Mouse (Mus musculus) forebrain, embryonic 14.5 days (tissue): ENCODE data around the gene Pde4c. TPM values are rescaled to one million over a fixed set of nuclear protein-coding genes. Genes with fewer than 3 reads are reported as not detected.

ENCODE experiments used
- ATAC-seq: fragments of 200-750 bp; cut with Nextera tagmentation; 2 replicates; pipeline ENCODE4 v1.8.0; 2017; ENCODE audit warnings: mild to moderate bottlenecking, moderate library complexity
- DNase-seq: peaks from one replicate; pipeline ENCODE4 v3.0.0-alpha.2; 2015; ENCODE audit warnings: low spot score
- H3K27ac ChIP-seq: fragments of 300-500 bp; sonication (generic); 2 replicates; pipeline ENCODE4 v1.5.1; 2014; ENCODE audit warnings: low read depth, mild to moderate bottlenecking, control low read depth, low read length, moderate library complexity
- H3K27me3 ChIP-seq: fragments of 300-500 bp; sonication (generic); replicated peaks from 2 replicates; pipeline ENCODE4 v1.6.1; 2014; ENCODE audit warnings: low read length, control low read depth, mixed read lengths; ENCODE audit not compliant: control insufficient read depth, insufficient read depth
- H3K36me3 ChIP-seq: fragments of 300-500 bp; sonication (generic); 2 replicates; pipeline ENCODE4 v1.6.1; 2014; ENCODE audit warnings: low read length, control low read depth; ENCODE audit not compliant: control insufficient read depth, insufficient read depth
- H3K4me1 ChIP-seq: fragments of 300-500 bp; sonication (generic); 2 replicates; pipeline ENCODE4 v1.6.1; 2014; ENCODE audit warnings: antibody characterized with exemption, low read length, control low read depth; ENCODE audit not compliant: control insufficient read depth, insufficient read depth
- H3K4me2 ChIP-seq: fragments of 300-500 bp; sonication (generic); 2 replicates; pipeline ENCODE4 v1.6.1; 2014; ENCODE audit warnings: mild to moderate bottlenecking, control low read depth, low read length
- H3K4me3 ChIP-seq: fragments of 300-500 bp; sonication (generic); 2 replicates; pipeline ENCODE4 v1.5.1; 2014; ENCODE audit warnings: low read depth, low read length, control low read depth
- H3K9ac ChIP-seq: fragments of 300-500 bp; sonication (generic); 2 replicates; pipeline ENCODE4 v1.6.1; 2014; ENCODE audit warnings: mild to moderate bottlenecking, low read length, control low read depth, moderate library complexity
- H3K9me3 ChIP-seq: fragments of 300-500 bp; sonication (generic); replicated peaks from 2 replicates; pipeline ENCODE4 v1.6.1; 2016; ENCODE audit warnings: low read length, control low read depth, mixed read lengths; ENCODE audit not compliant: control insufficient read depth
- WGBS: fragments of 180-500 bp; shearing (Covaris S2); extraction: QIAGEN DNeasy Blood & Tissue Kit; methylation state at CpG from one replicate; pipeline ENCODE4 v1.1.7; 2014; 5-methylcytosine and 5-hydroxymethylcytosine counted together
- polyA plus RNA-seq: library from polyadenylated mRNA; unstranded; fragments of >200 nt; fragmentation: Nextera tagmentation; extraction: Ambion mirVana; gene quantifications from 2 replicates; pipeline ENCODE4 v1.2.1, GENCODE M21; 2014

The Pde4c gene
- polyA plus RNA-seq, 1 experiment from 2014 or later: not detected

DNA sequence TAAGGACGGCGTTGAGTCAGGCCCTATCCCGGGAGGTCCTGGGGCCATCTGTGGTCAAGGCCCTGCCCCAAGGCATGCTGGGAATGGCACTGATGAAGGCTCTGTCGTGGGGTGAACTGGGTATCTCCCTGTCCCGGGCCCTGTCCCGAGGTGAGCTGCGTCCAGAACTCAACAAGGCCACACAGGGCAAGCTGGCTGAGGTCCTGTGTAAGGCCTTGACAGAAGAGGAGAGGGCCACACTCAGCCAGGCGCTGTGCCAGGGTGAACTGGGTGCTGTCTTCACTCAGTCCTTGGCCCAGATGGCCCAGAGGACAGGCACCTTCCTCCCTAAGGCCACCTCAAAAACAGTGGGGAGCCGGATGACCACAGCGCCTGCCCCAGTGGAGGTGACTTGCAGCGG is 12.5 kb upstream of the Pde4c start:
- ATAC-seq (no peak), DNase-seq (no peak)
- H3K27me3 ChIP-seq: no peaks in the 10 kb centered on the region
- H3K4me3 ChIP-seq: no peak overlapping the region
- H3K36me3 ChIP-seq: no peaks in the 10 kb centered on the region
- no peaks in the 10 kb centered on the region for H3K9me3 ChIP-seq
- no peak overlapping the region for H3K27ac ChIP-seq
- H3K9ac ChIP-seq: no peak overlapping the region
- no peaks in the 10 kb centered on the region for H3K4me1 ChIP-seq
- 90% methylated on average over 11 of the region's 11 CpGs for WGBS
- no peak overlapping the region for H3K4me2 ChIP-seq

DNA sequence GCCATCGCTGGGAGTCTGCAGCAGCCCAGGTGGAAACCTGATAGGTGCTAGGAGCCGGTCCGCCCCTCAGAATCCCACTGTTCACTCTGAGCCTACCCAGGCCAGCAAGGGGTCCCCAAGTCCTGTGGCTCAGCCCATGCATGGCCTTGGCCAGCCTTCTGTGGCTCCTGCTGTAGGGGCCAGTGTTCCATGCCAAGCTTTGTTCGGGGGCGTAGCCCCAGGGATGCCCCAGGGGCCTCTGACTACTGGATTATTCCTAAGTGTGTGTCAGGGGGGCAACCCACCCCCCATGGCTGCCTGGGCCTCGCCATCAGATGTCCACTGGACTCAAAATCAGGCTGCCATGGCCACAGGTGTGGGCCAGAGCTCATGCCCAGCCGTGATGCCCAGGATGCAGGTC is 9.5 kb upstream of the Pde4c start:
- ATAC-seq: no peak
- WGBS: 82% methylated on average over 7 of the region's 7 CpGs

DNA sequence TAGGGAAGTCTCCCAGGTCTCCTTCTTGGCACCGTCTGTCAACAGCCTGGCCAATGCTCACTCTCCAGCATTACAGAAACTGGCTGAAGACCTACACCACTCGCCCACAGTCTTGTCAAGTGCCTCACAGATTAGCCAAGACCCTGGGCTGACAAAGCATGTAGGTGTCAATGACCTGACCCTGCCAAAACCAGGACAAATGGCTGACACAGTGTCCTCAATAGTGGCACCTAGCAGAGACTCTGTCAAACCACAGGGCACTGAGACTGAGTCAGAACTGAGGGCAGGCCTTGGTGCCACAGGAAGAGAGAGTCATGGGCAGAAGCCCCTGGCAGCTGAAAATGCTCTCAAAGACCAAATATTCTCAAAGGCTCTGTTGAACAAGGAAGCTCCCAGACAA is 8.4 kb upstream of the Pde4c start:
- ATAC-seq (no peak), DNase-seq (no peak)
- WGBS: 76% methylated on average over 2 of the region's 2 CpGs
- no peaks in the 10 kb centered on the region for H3K27me3 ChIP-seq
- no peak overlapping the region for H3K4me2 ChIP-seq
- no peaks in the 10 kb centered on the region for H3K9me3 ChIP-seq
- H3K27ac ChIP-seq: no peak overlapping the region
- no peaks in the 10 kb centered on the region for H3K36me3 ChIP-seq
- H3K9ac ChIP-seq: no peak overlapping the region
- H3K4me3 ChIP-seq: no peak overlapping the region
- no peaks in the 10 kb centered on the region for H3K4me1 ChIP-seq

More for the DNA sequence above, 9.5 kb upstream of the Pde4c start:
- H3K36me3 ChIP-seq: no peaks in the 10 kb centered on the region
- H3K4me2 ChIP-seq: no peak overlapping the region
- no peak overlapping the region for H3K4me3 ChIP-seq
- no peaks in the 10 kb centered on the region for H3K4me1 ChIP-seq
- H3K27me3 ChIP-seq: no peaks in the 10 kb centered on the region
- no peak overlapping the region for H3K9ac ChIP-seq
- H3K9me3 ChIP-seq: no peaks in the 10 kb centered on the region
- DNase-seq: no peak
- H3K27ac ChIP-seq: no peak overlapping the region

DNA sequence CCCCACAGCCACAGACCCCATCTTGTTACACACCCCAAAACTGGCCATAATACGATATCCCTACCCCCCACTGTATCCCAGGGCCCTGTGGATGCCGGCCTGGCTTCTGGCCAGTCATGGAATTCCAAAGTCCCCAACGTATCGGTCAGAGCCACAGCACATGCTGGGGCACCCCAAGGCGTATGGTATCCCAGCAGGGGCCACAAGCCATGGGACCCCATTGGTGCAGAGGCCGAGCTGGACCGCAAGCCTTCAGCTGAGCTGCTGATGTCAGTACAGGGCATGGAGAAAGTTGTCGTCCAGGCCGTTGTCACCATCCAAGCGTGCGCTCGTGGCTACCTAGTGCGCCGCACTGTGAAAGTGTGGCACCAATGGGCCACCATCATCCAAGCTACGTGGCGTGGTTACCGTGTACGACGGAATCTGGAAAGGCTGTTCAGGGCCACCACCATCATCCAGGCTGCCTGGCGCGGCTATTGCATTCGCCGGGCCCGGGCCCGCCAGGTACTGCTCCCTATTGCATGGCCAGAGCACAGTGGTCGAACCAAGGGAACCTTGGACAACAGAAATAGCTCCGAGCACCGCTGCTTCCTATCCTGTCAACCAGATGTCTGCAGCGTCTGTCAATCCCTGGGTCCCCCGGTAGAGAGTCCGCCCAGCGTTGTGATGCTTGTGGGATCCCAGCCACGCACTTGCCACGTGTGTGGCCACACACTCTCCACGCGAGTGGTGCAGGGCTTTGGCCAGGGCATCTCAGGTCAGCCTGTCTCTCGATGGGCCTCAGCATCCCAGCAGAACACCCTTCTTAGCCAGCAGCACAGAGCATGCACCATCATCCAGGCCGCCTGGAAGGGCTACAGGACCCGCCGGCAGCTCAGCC is 6.8 kb upstream of the Pde4c start:
- Histone ChIP-seq H3K9ac (no peak overlapping the region), H3K27ac (no peak overlapping the region), H3K4me3 (no peak overlapping the region), H3K36me3 (no peaks in the 10 kb centered on the region), H3K27me3 (no peaks in the 10 kb centered on the region), H3K4me1 (no peaks in the 10 kb centered on the region), H3K4me2 (no peak overlapping the region), H3K9me3 (no peaks in the 10 kb centered on the region)
- 86% methylated on average over 40 of the region's 40 CpGs for WGBS
- no peak for ATAC-seq
- no peak for DNase-seq

DNA sequence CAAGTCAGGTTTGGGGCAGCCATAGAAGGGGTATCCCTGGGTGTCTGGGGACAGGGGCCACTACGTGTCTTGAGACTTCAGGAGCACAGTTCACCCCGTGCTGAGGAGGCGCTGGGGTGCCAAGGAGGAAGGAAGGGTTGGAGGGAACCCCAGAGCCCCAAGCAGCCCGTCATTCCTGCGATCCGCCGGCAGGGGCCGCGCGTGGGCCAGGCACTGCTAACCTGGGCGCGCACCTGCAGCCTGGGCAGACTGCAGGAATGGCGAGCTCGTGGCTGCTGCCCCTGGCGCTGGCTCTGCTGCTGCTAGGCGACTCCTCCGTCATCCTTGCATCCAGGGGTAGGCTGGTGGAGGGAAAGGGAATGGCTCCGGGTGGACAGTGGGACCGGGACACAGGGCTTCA is 5.2 kb upstream of the Pde4c start, which contains the start of gene Gm3336:
TSS of gene Gm3336 (plus strand) at position 247 of the 400 bp plus-strand sequence.
- DNase-seq (peak; percentile 41), ATAC-seq (peak; percentile 42)
- no peaks in the 10 kb centered on the region for H3K36me3 ChIP-seq
- H3K4me3 ChIP-seq: no peak within 1 kb of the TSS
- H3K4me2 ChIP-seq: no peak within 1 kb of the TSS
- H3K27ac ChIP-seq: no peak within 1 kb of the TSS
- no peaks in the 10 kb centered on the region for H3K27me3 ChIP-seq
- no peaks in the 10 kb centered on the region for H3K4me1 ChIP-seq
- no peaks in the 10 kb centered on the region for H3K9me3 ChIP-seq
- WGBS: under 1% methylated on average over 18 of the region's 19 CpGs
- H3K9ac ChIP-seq: no peak within 1 kb of the TSS

DNA sequence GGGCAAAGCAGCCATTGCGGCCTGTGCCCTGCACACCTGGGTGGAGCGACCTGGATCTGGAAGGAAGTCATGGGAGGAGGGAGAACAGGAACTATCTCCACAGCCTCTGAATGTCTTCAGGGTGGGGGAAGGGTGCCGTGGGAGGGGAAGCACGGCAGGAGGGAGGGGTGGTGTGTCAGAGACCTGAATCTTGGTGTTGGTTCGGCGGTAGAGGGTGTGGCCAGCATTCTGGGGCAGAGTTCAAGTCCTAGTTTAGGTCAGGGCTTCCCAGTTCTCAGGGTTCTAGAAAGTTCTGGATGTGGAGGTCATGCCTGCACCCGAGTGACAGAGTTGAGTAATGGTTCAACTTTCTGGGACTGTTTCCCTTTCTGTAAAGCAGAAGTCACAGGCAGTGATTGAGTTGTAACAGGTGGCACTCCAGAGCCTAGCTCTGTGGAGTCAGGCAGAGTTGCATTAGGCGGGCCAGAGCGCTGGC is 3.7 kb upstream of the Pde4c start:
- WGBS: 70% methylated on average over 9 of the region's 9 CpGs

DNA sequence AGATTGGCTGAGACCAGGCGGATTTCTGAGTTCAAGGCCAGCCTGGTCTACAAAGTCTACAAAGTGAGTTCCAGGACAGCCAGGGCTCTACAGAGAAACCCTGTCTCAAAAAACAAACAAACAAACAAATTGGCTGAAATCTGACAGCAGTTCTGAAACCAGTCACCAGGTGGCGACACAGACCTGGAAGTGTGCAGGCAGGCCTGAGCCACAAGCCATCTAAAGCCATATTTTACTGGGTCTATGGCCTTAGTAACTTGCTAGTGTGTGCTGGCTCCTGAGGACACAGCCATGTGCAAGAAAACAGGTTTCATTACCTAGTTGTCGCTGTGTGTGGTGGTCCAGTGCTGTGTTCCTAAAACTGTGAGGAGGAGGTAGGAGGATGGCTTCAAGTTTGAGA is 2.8 kb upstream of the Pde4c start:
- H3K4me1 ChIP-seq: no peaks in the 10 kb centered on the region
- 3% methylated on average over 3 of the region's 3 CpGs for WGBS

More for the DNA sequence above, 3.7 kb upstream of the Pde4c start:
- Histone ChIP-seq H3K4me1 (no peaks in the 10 kb centered on the region), H3K9ac (no peak overlapping the region), H3K4me2 (no peak overlapping the region), H3K27me3 (no peaks in the 10 kb centered on the region), H3K9me3 (no peaks in the 10 kb centered on the region), H3K36me3 (no peaks in the 10 kb centered on the region), H3K4me3 (no peak overlapping the region), H3K27ac (no peak overlapping the region)
- DNase-seq (no peak), ATAC-seq (no peak)

DNA sequence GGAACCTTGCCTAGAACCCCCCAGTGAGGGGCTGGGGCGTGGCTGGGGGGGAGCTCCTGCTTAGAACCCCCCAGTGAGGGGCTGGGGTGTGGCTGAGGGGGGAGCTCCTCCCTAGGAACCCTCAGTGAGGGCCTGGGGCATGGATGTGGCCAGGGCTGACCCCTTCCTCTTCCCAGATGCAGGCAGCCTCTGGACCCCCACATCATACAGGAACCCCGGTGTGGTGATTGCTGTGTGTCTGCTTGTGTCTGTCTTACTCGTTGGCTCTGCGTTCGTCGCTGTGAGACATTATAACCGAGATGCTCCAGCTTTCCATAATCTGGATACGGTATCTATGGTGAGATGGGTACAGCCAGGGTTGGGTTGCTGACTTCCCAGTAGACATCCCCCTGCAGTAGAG is 1.9 kb upstream of the Pde4c start:
- no peak overlapping the region; the same call in 1 of the 2 replicates for H3K9ac ChIP-seq
- no peak for ATAC-seq

More for the DNA sequence above, 2.8 kb upstream of the Pde4c start:
- H3K4me2 ChIP-seq: no peak overlapping the region
- no peaks in the 10 kb centered on the region for H3K27me3 ChIP-seq
- DNase-seq (peak; percentile 83), ATAC-seq (0 out of 2 replicates have a peak, but pooled peaks have one; percentile 60)
- H3K4me3 ChIP-seq: no peak overlapping the region
- H3K9ac ChIP-seq: no peak overlapping the region
- no peak overlapping the region for H3K27ac ChIP-seq
- H3K36me3 ChIP-seq: no peaks in the 10 kb centered on the region
- H3K9me3 ChIP-seq: no peaks in the 10 kb centered on the region

DNA sequence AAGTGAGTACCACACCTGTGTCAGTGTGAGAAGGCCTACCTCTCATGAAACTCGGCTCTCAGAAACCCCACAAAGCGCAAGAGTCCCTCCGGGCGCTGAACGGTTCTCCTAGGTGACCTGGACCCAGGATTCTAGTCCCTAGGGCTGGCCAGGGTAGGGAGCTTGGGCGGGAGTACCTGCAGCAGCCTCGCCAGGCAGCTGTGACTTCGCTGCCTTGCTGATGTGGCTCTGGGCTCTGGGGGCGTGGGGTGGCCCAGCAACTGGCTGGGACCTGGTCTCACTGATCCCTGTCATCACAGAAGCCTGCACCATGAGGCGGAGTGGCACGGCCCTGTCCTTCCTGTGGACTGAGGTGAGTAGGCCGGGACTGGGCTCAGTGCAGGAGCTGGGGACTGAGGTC is 696 bp downstream of the Pde4c start:
- Histone ChIP-seq H3K4me1 (no peaks in the 10 kb centered on the region), H3K9ac (no peak overlapping the region), H3K4me3 (no peak overlapping the region), H3K27me3 (peaks cover 10% of the 10 kb centered on the region; the same call in 1 of the 2 replicates), H3K36me3 (no peaks in the 10 kb centered on the region), H3K27ac (no peak overlapping the region), H3K9me3 (no peaks in the 10 kb centered on the region), H3K4me2 (no peak overlapping the region)
- ATAC-seq (no peak), DNase-seq (no peak)
- WGBS: 77% methylated on average over 12 of the region's 12 CpGs

More for the DNA sequence above, 1.9 kb upstream of the Pde4c start:
- 85% methylated on average over 8 of the region's 8 CpGs for WGBS
- no peak overlapping the region for H3K4me2 ChIP-seq
- H3K27ac ChIP-seq: no peak overlapping the region
- no peaks in the 10 kb centered on the region for H3K4me1 ChIP-seq
- no peaks in the 10 kb centered on the region for H3K36me3 ChIP-seq
- 0 out of 2 replicates have a peak, but pooled peaks cover 3% of the 10 kb centered on the region for H3K27me3 ChIP-seq
- no peak for DNase-seq
- no peaks in the 10 kb centered on the region for H3K9me3 ChIP-seq
- no peak overlapping the region for H3K4me3 ChIP-seq
